Mouse (Mus musculus) stomach, postnatal 0 days (tissue): ENCODE measurements at regions not wholly inside any gene's neighbourhood (a gene's known extent, or its start where the extent isn't known, plus 50 kb on each side); places are given as distances from the start of the nearest gene placed in this dataset.

Source experiments
- CTCF ChIP-seq: IDR thresholded peaks from 2 replicates; pipeline ENCODE4 v1.5.1; 2016; ENCODE audit warnings: antibody characterized with exemption, low read depth, mild to moderate bottlenecking, moderate library complexity
- EP300 ChIP-seq: optimal IDR thresholded peaks from 2 replicates; pipeline ENCODE3; 2016; ENCODE audit warnings: antibody characterized with exemption

DNA sequence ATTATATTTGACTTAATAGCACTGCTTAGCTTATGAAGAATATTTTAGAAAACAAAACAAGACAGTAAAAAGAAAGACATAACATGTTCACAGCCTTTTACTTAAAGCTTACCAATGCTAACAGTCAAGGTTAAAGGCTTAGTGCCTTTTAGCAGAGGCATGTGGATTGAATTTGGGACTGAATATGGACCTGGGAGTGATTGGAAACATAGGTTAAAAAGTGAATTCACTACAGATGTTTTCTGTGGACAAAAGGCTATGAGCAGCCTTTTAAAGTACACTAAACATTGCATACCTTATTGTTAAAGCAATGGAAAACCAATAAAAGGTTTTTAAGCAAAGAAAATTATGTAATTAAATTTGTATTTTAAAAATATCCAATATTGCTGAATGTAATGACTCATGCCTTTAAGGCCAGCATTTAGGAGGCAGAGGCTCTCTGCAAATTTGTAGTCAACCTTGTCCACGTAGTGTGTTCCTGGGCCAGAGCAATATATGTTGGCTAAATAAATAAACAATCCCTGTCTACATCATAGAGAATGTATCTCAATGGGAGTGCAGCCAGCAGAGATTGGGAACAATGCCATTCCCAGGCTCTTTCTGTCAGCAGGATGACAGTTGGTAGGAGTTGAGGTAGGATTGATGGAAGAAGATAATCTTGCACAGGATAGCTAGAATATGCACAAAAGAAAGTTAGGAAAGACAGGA is 521.2 kb upstream of the Cdh11 start:
- no peak for TF ChIP-seq EP300
- TF ChIP-seq CTCF = no peak
